Mouse (Mus musculus) C2C12 (cell line): ENCODE results near the gene Camta1.

Experiments
- CTCF ChIP-seq: IDR thresholded peaks from one replicate; pipeline ENCODE4 v1.5.1; 2011; ENCODE audit not compliant: control insufficient read depth, insufficient read depth, insufficient read length
- MYOD1 ChIP-seq: IDR thresholded peaks from one replicate; pipeline ENCODE4 v1.6.1; 2011; ENCODE audit warnings: low read depth; ENCODE audit not compliant: control insufficient read depth, insufficient read length
- MYOG ChIP-seq: IDR thresholded peaks from one replicate; pipeline ENCODE4 v1.6.1; 2011; ENCODE audit not compliant: control insufficient read depth, insufficient read length; ENCODE audit errors: extremely low read depth

DNA sequence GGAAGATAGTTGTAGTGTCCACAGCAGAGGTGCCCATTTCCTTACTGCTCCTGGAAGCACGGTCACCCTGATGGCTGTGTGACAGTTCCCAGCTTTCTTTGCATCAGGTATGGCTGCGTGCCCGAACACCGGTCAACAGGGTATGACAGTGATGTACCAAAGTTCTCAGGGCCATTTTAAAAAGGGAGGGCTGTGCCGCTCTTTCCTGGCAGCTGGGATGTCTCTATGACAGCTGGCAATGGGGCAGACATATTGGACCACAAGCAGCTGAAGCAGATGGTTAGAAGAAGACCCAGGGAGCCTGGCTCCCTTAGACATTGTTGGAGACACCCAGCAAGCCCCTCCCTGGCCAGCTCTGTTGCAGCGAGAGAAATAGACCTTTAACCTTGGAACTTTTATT is 649.7 kb downstream of the Camta1 start:
- TF ChIP-seq CTCF (no peak), MYOD1 (no peak), MYOG (no peak)
